Mouse (Mus musculus) gastrocnemius, postnatal 14 days (tissue): ENCODE data around the gene Cox18. TPM values are rescaled to one million over a fixed set of nuclear protein-coding genes. Genes with fewer than 3 reads are reported as not detected.
A peak's percentile ranks its signal among the peaks of the same experiment; 100 is the strongest.

Experiments
- DNase-seq: peaks from one replicate; pipeline ENCODE4 v3.0.0; 2021; ENCODE audit warnings: mixed read lengths
- intact Hi-C: fragments of 180-260 bp; cut with DNase I; formaldehyde crosslinking; loops from one replicate; pipeline ENCODE4 v1.15.1; 2025; ENCODE audit warnings: low total_unique reads
- total RNA-seq, 2 experiments: library from RNA; stranded (reverse); gene quantifications; 2 replicates each; pipeline ENCODE4 v1.2.3; 2021

Cox18 gene
- total RNA-seq, 2 experiments from 2014 or later, result 7.9 to 8.7 TPM

DNA sequence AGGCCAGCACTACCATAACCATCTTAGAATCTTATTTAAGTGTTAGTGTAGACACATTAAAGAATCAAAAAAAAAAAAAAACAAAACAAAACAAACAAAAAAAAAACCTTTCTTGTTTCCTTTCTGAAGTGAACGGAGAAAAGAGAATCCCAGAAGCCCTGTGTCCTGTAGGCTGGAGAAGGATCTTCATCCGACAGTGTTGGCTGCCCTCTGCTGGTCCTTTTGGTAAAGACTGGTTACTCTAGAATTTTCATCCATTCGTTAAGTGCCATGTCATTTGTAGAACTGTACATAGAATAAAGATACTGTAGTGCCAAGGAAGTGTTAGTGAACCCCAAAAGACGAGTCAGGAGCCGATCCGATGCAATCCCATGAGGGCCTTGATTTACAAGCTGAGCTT is 29.0 kb downstream of the Cox18 start:
- intact Hi-C loops, result loop anchor here (5.0 kb wide), 1 partner anchor 358 kb away; no protein-coding TSS in a partner anchor
- peak; percentile 47 for DNase-seq

DNA sequence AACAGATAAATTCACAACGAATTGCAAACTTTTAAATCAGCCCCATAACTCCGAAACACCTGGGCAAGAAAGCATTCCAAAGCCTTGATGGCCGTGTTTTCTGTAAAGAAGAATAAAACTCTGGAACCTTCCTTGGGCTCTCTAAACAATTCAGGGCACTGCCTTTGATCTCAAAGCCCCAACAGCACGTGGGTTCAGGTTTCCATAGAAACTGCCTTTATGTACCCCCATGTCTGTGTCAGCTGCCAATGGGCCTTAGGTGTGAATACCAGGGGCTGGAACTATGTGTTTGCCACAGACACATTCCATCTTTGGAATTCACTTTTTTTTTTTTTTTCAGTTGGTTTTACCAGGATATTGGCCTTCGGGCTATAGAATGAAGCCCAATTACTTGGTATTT is 41.0 kb downstream of the Cox18 start:
- intact Hi-C loops, result no loop called here
- no peak for DNase-seq

DNA sequence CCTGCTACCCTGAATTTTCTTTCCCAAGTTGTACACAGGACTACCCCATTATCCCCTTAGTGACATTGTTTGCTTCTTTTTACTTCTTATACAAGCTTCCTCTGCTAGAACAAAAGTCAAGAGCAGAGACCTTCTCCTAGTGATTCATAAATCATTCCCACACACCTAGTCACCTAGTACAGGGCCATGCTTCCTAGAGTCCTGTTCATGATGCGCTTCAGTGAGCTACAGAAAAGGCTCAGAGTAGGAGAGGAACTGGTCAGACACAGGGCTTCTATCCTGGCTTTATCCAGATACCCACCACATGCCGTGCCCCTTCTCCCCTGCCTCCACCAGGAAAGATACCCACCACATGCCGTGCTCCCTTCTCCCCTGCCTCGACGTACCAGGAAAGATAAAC is 44.7 kb downstream of the Cox18 start:
- DNase-seq, result no peak
- intact Hi-C loops, result no loop called here

DNA sequence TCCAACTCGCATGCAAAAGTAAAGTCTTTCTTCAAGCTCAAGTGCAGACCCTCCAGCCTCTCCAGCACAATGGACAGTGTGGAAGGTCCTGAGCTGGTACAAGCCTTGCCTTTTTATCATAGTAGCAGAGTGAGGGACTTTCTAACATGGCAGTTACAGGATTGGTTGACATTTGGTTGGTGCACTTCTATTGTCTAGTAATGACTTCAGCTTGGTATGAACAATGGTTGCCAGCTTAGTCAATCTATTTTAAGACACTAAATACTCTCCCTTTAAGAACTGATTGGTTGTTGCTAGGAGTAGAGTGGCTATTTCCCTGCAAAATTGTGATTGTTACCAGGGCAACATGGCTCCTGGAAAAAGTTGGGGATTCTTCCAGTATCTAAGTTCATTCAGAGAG is 45.7 kb downstream of the Cox18 start:
- intact Hi-C loops, result no loop called here
- DNase-seq, result no peak

Other genes starting within 250 kb of the Cox18 start
- gene Ankrd17, start 142.6 kb upstream of the Cox18 start, total RNA-seq, result 10 to 100 TPM; 45.3 to 45.6 TPM
- under 1 TPM; 0.74 to 0.89 TPM for gene Gm9958, start 143.2 kb upstream of the Cox18 start, total RNA-seq
- under 1 TPM; 0.27 to 0.42 TPM for gene Alb, start 236.9 kb upstream of the Cox18 start, total RNA-seq